Mouse (Mus musculus) heart, embryonic 14.5 days (tissue): Measurements from ENCODE around the gene Pdcd1lg2. TPM values are rescaled to one million over a fixed set of nuclear protein-coding genes. Genes with fewer than 3 reads are reported as not detected.

Source experiments
- ATAC-seq: fragments of 200-750 bp; cut with Nextera tagmentation; 2 replicates; pipeline ENCODE4 v1.8.0; 2017; ENCODE audit warnings: low read depth, moderate TSS enrichment; ENCODE audit not compliant: insufficient number of reproducible peaks, insufficient read depth, low FRiP score
- H3K27ac ChIP-seq, 2 experiments: fragments of 200-500 bp in 1 of 2; fragments of 300-500 bp in 1 of 2; sonication (generic) in 1 of 2; replicated peaks in 1 of 2; 2 replicates each; pipeline ENCODE4 v1.5.1; 2012 to 2014; ENCODE audit warnings: low read depth in 2 of 2, low read length in 2 of 2, control low read depth in 1 of 2, mild to moderate bottlenecking in 1 of 2, mixed read lengths in 1 of 2; ENCODE audit not compliant: control insufficient read depth in 1 of 2, insufficient read depth in 1 of 2
- H3K27me3 ChIP-seq: fragments of 300-500 bp; sonication (generic); 2 replicates; pipeline ENCODE4 v1.6.1; 2014; ENCODE audit warnings: mild to moderate bottlenecking, low read length, control low read depth; ENCODE audit not compliant: control insufficient read depth, insufficient read depth
- H3K36me3 ChIP-seq: fragments of 300-500 bp; sonication (generic); 2 replicates; pipeline ENCODE4 v1.6.1; 2014; ENCODE audit warnings: mild to moderate bottlenecking, control low read depth, low read length, mixed read lengths; ENCODE audit not compliant: control insufficient read depth, insufficient read depth
- H3K4me1 ChIP-seq, 2 experiments: fragments of 200-500 bp in 1 of 2; fragments of 300-500 bp in 1 of 2; sonication (generic) in 1 of 2; 2 replicates each; pipeline ENCODE4 v1.6.1; 2012 to 2014; ENCODE audit warnings: low read length in 2 of 2, control low read depth in 1 of 2, mixed read lengths in 1 of 2; ENCODE audit not compliant: control insufficient read depth in 2 of 2, insufficient read depth in 2 of 2
- H3K4me2 ChIP-seq: fragments of 300-500 bp; sonication (generic); 2 replicates; pipeline ENCODE4 v1.6.1; 2014; ENCODE audit warnings: mild to moderate bottlenecking, low read length
- H3K4me3 ChIP-seq, 2 experiments: fragments of 200-500 bp in 1 of 2; fragments of 300-500 bp in 1 of 2; sonication (generic) in 1 of 2; 2 replicates each; pipeline ENCODE4 v1.5.1; 2012 to 2014; ENCODE audit warnings: low read length in 2 of 2, mild to moderate bottlenecking in 2 of 2, control low read depth in 1 of 2, low read depth in 1 of 2, moderate library complexity in 1 of 2; ENCODE audit not compliant: control insufficient read depth in 1 of 2, insufficient read depth in 1 of 2
- H3K9ac ChIP-seq: fragments of 300-500 bp; sonication (generic); 2 replicates; pipeline ENCODE4 v1.6.1; 2014; ENCODE audit warnings: mild to moderate bottlenecking, low read length
- H3K9me3 ChIP-seq: fragments of 300-500 bp; sonication (generic); 2 replicates; pipeline ENCODE4 v1.6.1; 2016; ENCODE audit warnings: low read length, control low read depth; ENCODE audit not compliant: control insufficient read depth
- WGBS: fragments of 180-500 bp; shearing (Covaris S2); extraction: QIAGEN DNeasy Blood & Tissue Kit; methylation state at CpG from one replicate; pipeline ENCODE4 v1.1.7; 2014; 5-methylcytosine and 5-hydroxymethylcytosine counted together
- polyA plus RNA-seq: library from polyadenylated mRNA; unstranded; fragments of >200 nt; fragmentation: Nextera tagmentation; extraction: Ambion mirVana; gene quantifications from 2 replicates; pipeline ENCODE4 v1.2.1, GENCODE M21; 2014

The Pdcd1lg2 gene
- polyA plus RNA-seq, 1 experiment from 2014 or later = not detected

GRCm38 (mm10) chr19:29463645-29464395 lies 53.1 kb downstream of the Pdcd1lg2 start:
- Histone ChIP-seq H3K4me1 (peaks cover 3 to 5% of the 10 kb centered on the region in 2 experiments; a peak in 3 of 4 replicates), H3K9me3 (no peaks in the 10 kb centered on the region), H3K27me3 (no peaks in the 10 kb centered on the region), H3K4me3 (no peak overlapping the region), H3K4me2 (no peak overlapping the region), H3K9ac (no peak overlapping the region), H3K27ac (no peak overlapping the region), H3K36me3 (no peaks in the 10 kb centered on the region)
- ATAC-seq = no peak
- WGBS = 84% methylated on average over 7 of the region's 7 CpGs

GRCm38 (mm10) chr19:29466819-29467218 lies 56.1 kb downstream of the Pdcd1lg2 start:
- Histone ChIP-seq H3K4me2 (no peak overlapping the region), H3K9ac (no peak overlapping the region), H3K9me3 (no peaks in the 10 kb centered on the region), H3K4me1 (peaks cover 22 to 33% of the 10 kb centered on the region in 2 experiments), H3K4me3 (no peak overlapping the region), H3K27me3 (no peaks in the 10 kb centered on the region), H3K36me3 (no peaks in the 10 kb centered on the region), H3K27ac (no peak overlapping the region)
- 86% methylated on average over 9 of the region's 9 CpGs for WGBS
- ATAC-seq = no peak

GRCm38 (mm10) chr19:29468941-29469685 lies 58.4 kb downstream of the Pdcd1lg2 start:
- ATAC-seq = peak; percentile 62; the same call in 1 of the 2 replicates
- Histone ChIP-seq H3K27me3 (no peaks in the 10 kb centered on the region), H3K9ac (no peak overlapping the region), H3K4me3 (no peak overlapping the region), H3K9me3 (no peaks in the 10 kb centered on the region), H3K27ac (peak overlapping the region; percentile 92 to 95), H3K36me3 (no peaks in the 10 kb centered on the region), H3K4me2 (peak overlapping the region; percentile 11; the same call in 1 of the 2 replicates), H3K4me1 (peaks cover 25 to 41% of the 10 kb centered on the region in 2 experiments)
- WGBS = 22% methylated on average over 10 of the region's 10 CpGs

- Histone ChIP-seq H3K9me3 (no peaks in the 10 kb centered on the region), H3K27ac (peak overlapping the region; percentile 92 to 95), H3K9ac (no peak overlapping the region), H3K36me3 (no peaks in the 10 kb centered on the region), H3K4me1 (peaks cover 25 to 41% of the 10 kb centered on the region in 2 experiments), H3K4me3 (no peak overlapping the region), H3K4me2 (0 out of 2 replicates have a peak overlapping the region, but pooled peaks have one; percentile 58), H3K27me3 (no peaks in the 10 kb centered on the region)
- no peak for ATAC-seq
- 52% methylated on average over 2 of the region's 2 CpGs for WGBS
These were observed 59.1 kb downstream of the Pdcd1lg2 start for GRCm38 (mm10) chr19:29469686-29470254.

GRCm38 (mm10) chr19:29470652-29471051 lies 59.9 kb downstream of the Pdcd1lg2 start:
- Histone ChIP-seq H3K27me3 (no peaks in the 10 kb centered on the region), H3K36me3 (no peaks in the 10 kb centered on the region), H3K4me1 (peaks cover 25 to 41% of the 10 kb centered on the region in 2 experiments), H3K9me3 (no peaks in the 10 kb centered on the region), H3K4me3 (peak overlapping the region in 1 of 2 experiments; percentile 13; a peak in 1 of 4 replicates), H3K4me2 (peak overlapping the region; percentile 58), H3K9ac (peak overlapping the region; percentile 47; the same call in 1 of the 2 replicates), H3K27ac (peak overlapping the region; percentile 92 to 95)
- WGBS = 12% methylated on average over 4 of the region's 4 CpGs
- no peak for ATAC-seq

GRCm38 (mm10) chr19:29472424-29472823 lies 61.7 kb downstream of the Pdcd1lg2 start:
- 25% methylated on average over 8 of the region's 8 CpGs for WGBS
- H3K4me2 ChIP-seq = no peak overlapping the region
- peaks cover 25 to 41% of the 10 kb centered on the region in 2 experiments for H3K4me1 ChIP-seq
- H3K36me3 ChIP-seq = no peaks in the 10 kb centered on the region
- H3K27me3 ChIP-seq = no peaks in the 10 kb centered on the region
- no peaks in the 10 kb centered on the region for H3K9me3 ChIP-seq
- H3K9ac ChIP-seq = no peak overlapping the region
- peak overlapping the region; percentile 46 to 68 for H3K27ac ChIP-seq
- no peak for ATAC-seq
- H3K4me3 ChIP-seq = no peak overlapping the region

GRCm38 (mm10) chr19:29472946-29473345 lies 62.2 kb downstream of the Pdcd1lg2 start:
- H3K27ac ChIP-seq = peak overlapping the region in 1 of 2 experiments; percentile 68; a peak in 1 of 4 replicates
- H3K4me2 ChIP-seq = no peak overlapping the region
- WGBS = 64% methylated on average over 5 of the region's 5 CpGs
- H3K4me3 ChIP-seq = no peak overlapping the region
- H3K9ac ChIP-seq = no peak overlapping the region
- H3K27me3 ChIP-seq = no peaks in the 10 kb centered on the region
- no peaks in the 10 kb centered on the region for H3K9me3 ChIP-seq
- peaks cover 25 to 41% of the 10 kb centered on the region in 2 experiments for H3K4me1 ChIP-seq
- H3K36me3 ChIP-seq = no peaks in the 10 kb centered on the region
- no peak for ATAC-seq
